Mouse (Mus musculus) spleen, postnatal 4 days (tissue): Measurements from ENCODE around the gene Cdk7.
"Not testable (repeated sequence)": the region's sequence is repeated elsewhere in the genome, so short reads cannot be mapped to it uniquely, and the experiment has no call there.

Experiments
- DNase-seq, 2 experiments: peaks; one replicate each; pipeline ENCODE4 v3.0.0; 2022; ENCODE audit warnings: low spot score in 2 of 2

Cdk7 gene

GRCm38 (mm10) chr13:100730861-100731176 lies at the start of gene Cdk7:
Gene Cdk7 (minus strand): TSS chr13:100730939.
- DNase-seq = peak; percentile 90 to 95

DNA sequence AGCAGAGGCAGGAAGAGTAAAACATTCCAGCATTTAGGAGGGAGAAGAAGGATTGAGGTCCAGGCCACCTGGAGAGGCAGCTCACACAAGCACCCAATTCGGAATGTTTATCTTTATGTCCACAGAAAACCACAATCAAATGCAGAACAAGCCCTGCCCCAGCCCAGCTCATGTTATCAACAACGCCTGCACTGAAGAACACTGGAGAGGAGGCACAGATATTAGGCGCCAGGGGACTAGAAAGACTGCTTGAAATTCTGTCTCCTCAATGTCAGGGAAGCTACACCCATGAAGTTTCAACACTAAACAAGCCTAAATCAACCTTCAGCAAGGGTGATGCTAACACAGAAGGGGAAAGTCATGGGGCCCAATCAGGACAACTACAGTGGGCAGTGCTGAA lies 46.8 kb upstream of the Cdk7 start:
- peak in 1 of 2 experiments; percentile 50 for DNase-seq

GRCm38 (mm10) chr13:100776710-100777109 lies 46.0 kb upstream of the Cdk7 start:
- DNase-seq = no peak

GRCm38 (mm10) chr13:100776056-100776419 lies 45.3 kb upstream of the Cdk7 start:
- DNase-seq = no peak

- DNase-seq = peak; percentile 83 to 90
Measured at GRCm38 (mm10) chr13:100775252-100776055, 44.7 kb upstream of the Cdk7 start, which contains the start of gene Cenph. Gene Cenph (minus strand): TSS chr13:100775899.

DNA sequence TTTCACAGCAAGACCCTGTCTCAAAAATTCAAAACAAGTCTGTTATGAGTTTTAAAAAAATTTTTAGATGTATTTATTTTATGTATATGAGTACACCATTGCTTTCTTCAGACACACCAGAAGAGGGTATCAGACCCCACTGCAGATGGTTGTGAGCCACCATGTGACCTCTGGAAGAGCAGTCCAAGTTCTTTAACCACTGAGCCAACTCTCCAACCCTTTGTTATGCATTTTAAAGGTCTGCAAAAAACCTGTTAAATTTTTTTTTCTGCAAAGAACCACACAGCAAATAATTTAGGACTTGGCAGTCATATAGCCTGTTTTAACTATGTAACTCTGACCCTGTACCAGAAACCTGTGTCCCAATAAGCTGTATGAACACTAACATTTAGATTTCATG lies 44.0 kb upstream of the Cdk7 start:
- no peak for DNase-seq

- DNase-seq = peak in 1 of 2 experiments; percentile 25
Measured at GRCm38 (mm10) chr13:100755329-100755728, 24.6 kb upstream of the Cdk7 start.

DNA sequence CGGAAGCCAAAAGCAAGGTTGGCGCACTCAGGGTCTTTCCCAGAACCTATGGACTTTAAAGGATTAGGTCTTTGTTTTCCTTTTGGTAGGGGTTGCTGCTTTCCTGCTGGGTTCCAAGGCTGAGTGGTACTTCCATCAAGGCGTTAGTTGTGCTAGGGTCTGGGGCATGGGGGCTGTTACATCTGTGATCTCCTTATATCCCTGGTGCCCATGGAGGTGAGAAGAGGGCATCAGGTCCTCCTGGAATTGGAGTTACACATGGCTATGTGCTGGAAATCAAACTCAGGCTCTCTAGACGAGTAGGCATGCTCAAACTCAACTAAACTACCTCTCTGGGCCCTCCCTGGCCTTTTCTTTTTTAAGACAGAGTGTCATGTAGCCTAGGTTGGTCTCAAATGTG lies 23.4 kb upstream of the Cdk7 start:
- DNase-seq = no peak

GRCm38 (mm10) chr13:100753011-100753410 lies 22.3 kb upstream of the Cdk7 start:
- DNase-seq = no peak

GRCm38 (mm10) chr13:100752529-100752928 lies 21.8 kb upstream of the Cdk7 start:
- DNase-seq = no peak

- no peak for DNase-seq
Measured at GRCm38 (mm10) chr13:100751402-100751801, 20.7 kb upstream of the Cdk7 start.

DNA sequence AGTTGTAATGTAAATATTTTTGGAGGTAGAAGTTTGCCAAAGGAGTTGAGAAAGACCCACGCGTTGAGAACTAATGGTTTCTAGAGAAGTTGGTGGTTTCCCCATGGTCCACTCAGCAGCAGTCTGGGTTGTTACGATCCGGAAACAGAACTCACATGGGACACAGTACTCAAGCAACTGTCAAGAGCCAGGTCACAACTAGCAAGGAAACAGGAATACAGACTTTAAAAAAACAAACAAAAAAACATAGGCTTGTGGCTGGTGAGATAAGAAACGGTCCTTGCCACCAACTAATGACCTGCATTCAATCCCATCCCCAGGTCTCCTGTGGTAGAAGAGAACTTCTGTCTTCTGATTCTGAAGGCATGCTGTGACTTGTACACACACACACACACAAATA lies 20.1 kb upstream of the Cdk7 start:
- no peak for DNase-seq

DNA sequence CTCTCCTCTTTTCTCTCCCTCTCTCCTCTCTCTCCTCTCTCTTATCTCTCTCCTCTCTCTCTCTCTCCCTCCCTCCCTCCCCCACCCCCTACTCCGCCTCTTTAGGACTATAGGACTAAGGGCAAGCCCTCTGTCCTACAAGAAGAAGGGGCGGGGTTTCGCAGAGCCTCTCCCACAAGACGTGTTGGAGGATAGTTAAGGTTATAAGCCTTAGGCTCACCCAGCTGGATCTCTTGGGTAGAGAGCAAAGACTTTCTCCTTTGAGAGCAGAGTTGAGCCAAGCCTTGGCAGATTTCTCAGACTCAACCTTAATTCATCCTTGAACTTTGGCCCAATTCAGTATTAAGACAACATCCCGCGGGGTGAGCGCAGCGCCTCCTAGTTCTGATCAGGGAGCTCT lies 17.9 kb upstream of the Cdk7 start:
- no peak for DNase-seq

DNA sequence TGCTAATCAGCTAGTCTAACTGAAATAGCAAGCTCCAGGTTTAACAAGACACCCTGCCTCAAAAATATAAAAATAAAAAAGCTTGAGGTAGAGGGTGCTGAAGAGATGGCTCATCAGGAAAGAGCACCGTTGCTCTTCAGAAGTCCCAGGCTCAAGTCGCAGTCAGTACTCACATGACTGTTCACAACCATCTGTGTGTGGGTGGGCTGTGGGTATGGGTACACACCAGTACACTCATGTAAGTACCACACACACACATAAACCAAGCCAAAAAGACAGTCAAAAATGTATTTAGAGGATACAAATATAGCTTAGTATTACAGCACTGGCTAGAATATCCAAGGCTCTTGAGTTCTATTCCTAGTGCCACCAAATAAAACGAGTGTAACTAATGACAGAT lies 15.4 kb upstream of the Cdk7 start:
- no peak for DNase-seq

- DNase-seq = peak; percentile 95
Measured at GRCm38 (mm10) chr13:100744036-100744744, 13.5 kb upstream of the Cdk7 start, which contains the start of gene Mrps36. Gene Mrps36 (minus strand): TSS chr13:100744659.

DNA sequence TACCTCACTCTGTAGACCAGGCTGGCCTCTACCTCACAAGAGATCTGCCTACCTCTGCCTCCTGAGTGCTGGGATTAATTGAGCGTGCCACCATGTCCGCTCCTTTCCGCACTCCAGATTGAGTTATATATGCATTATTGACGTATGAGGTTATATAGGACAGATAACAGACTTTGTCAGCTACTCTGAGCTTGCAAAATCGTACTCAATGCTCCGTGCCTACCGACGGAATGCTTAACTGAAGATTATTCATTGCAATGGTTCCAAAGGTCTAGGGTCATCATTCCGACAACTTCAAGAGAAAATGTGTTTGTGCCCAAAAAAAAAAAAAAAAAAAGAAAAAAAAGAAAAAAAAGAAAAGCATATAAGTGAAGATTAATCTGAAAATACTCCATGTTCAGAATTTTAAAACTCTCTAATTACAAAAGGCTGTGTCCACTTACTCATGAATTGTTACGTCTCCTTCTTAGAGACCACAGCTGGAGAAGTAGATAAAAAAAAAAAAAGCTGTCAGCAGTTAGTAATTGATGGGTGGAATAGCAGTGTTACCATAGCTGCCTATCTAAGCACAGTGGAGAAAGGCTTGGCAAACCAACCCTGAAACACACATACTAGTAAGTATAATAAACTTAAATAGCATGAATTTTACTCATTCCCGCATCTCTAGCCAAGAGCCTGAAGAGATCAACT lies 12.8 kb upstream of the Cdk7 start:
- no peak for DNase-seq

DNA sequence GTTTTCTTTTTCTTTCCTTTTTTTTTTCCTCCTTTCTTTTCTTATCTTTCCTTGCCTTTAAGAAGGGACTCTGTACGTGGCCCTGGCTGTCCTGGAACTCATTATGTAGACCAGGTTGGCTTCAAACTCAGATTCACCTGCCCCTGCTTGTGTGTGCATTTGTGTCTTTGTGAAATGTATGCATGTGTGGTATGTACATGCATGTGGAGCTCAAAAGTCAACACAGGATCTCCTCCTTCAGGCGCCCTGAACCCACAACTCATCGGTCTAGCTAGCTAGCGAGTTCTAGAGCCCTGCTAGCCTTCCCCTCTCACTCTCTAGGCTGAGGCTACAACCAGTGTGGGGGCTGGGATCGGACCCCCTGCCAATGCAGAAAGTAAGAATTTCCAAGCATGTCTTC lies 12.1 kb upstream of the Cdk7 start:
- no peak for DNase-seq

GRCm38 (mm10) chr13:100732756-100733155 lies 2.0 kb upstream of the Cdk7 start:
- no peak for DNase-seq

- DNase-seq = not testable (repeated sequence)
Measured at GRCm38 (mm10) chr13:100731462-100732046, 815 bp upstream of the Cdk7 start.

GRCm38 (mm10) chr13:100730153-100730860 lies 432 bp downstream of the Cdk7 start:
- no peak for DNase-seq

GRCm38 (mm10) chr13:100728530-100728929 lies 2.2 kb downstream of the Cdk7 start:
- not testable (repeated sequence) for DNase-seq

DNA sequence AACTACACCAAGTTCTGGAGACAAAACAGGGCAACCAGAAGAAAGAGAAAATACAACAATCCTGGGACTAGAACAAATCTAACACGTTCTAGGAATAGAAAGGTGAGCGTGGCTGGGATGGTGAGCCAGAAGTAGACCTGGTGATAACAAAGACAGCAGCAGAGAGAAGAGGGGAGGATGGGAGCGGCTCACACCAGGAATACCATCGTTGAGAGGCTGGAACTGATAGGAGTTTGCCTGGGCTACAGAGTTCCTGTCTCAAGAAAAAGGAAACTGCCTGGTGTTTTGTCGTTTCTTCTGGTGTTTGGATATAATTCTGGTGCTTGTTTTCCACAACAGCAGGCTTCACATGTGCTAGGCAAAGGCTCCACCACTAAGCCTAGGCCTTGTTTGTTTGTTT lies 2.7 kb downstream of the Cdk7 start:
- DNase-seq = no peak
